ENCODE assay signal across 19 mouse cellular contexts in the genomic region with DNA sequence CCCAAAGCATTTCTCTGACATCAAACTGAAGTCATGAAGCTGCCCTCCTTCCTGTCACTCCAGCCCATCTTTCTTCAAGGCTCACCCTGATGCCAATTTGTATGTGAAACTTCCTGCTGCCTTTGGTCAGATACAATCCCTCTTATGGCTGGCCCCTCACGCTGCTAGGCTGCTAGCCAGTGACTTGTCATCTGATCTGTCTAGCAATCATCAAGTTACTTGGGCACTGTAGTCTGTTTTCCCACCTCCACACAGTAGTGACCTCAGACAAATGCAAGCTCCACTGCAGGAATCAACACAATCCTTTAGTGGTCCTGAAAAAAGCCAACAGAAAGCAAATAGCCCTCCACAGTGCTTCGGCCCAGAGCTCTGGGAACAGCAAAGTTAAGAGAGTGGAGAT. TPM values are rescaled to one million over a fixed set of nuclear protein-coding genes. Genes with fewer than 3 reads are reported as not detected.
A peak's percentile ranks its signal among the peaks of the same experiment; 100 is the strongest.
DNase-seq lines count a peak whose midpoint lies in the region; ATAC-seq and TF ChIP-seq lines count a peak whose summit lies in the region.
"Had no signal": no experiment of that assay in that cellular context is flagged by ENCODE, and none has a peak within 500 bp of the region (broad histone marks: within the 10 kb centered on the region; RNA-seq: fewer than 3 reads in every experiment).

No protein-coding gene starts in this region.

- 0 out of 2 replicates have a peak, but pooled peaks cover 3% of the 10 kb centered on the region for H3K9me3 ChIP-seq in kidney, embryonic 15.5 days (replicated peaks)
- H3K9me3 ChIP-seq: embryonic facial prominence, embryonic 13.5 days; liver, embryonic 15.5 days; midbrain, embryonic 12.5 days had no signal

- 0 out of 2 replicates have a peak, but pooled peaks have one; percentile 58 for ATAC-seq in kidney, embryonic 15.5 days (replicated peaks; ENCODE audit: low FRiP score)
- no peak for ATAC-seq in frontal cortex, adult (ENCODE audit: low TSS enrichment)
- ATAC-seq: hindbrain, postnatal 0 days had no signal

- WGBS in kidney, embryonic 15.5 days: 42% methylated on average over 2 of the region's 2 CpGs

- no peak for TF ChIP-seq CTCF in gastrocnemius, adult 2 months (IDR thresholded peaks at IDR 0.05)

- intact Hi-C loops in gastrocnemius, adult 2 months (cut with DNase I): no loop called here

- H3K4me3 ChIP-seq in gastrocnemius, adult 2 months: no peak overlapping the region
- no peak overlapping the region for H3K4me3 ChIP-seq in kidney, embryonic 15.5 days (replicated peaks)
- no peak overlapping the region for H3K4me3 ChIP-seq in myocyte
- H3K4me3 ChIP-seq: embryonic facial prominence, embryonic 13.5 days; liver, embryonic 15.5 days; midbrain, embryonic 12.5 days had no signal

- H3K27me3 ChIP-seq in kidney, embryonic 15.5 days: no peaks in the 10 kb centered on the region
- no peaks in the 10 kb centered on the region for H3K27me3 ChIP-seq in myocyte (ENCODE audit: control insufficient read depth, insufficient read depth, insufficient read length)
- H3K27me3 ChIP-seq: embryonic facial prominence, embryonic 13.5 days; liver, embryonic 15.5 days; midbrain, embryonic 12.5 days had no signal

- H3ac ChIP-seq in myocyte (ENCODE audit: control insufficient read depth, insufficient read length): no peak overlapping the region

- no peak for TF ChIP-seq POLR2A in myocyte (IDR thresholded peaks at IDR 0.05; ENCODE audit: insufficient read length, low read depth)

- DNase-seq in gastrocnemius, adult 2 months: peak; percentile 35
- DNase-seq in gastrocnemius, adult 8-10 months (ENCODE audit: low spot score in 2 of 2): no peak
- DNase-seq in kidney, adult 18-20 months: no peak
- peak; percentile 61 for DNase-seq in NIH3T3 (ENCODE audit: low read depth)
- no peak for DNase-seq in adrenal gland, adult (ENCODE audit: inconsistent age in 2 of 2, low spot score in 1 of 2)
- DNase-seq: B cell, adult 2 months; cerebellum, adult 2 months; gastrocnemius, postnatal 36 days; heart, postnatal 14 days; kidney, postnatal 14 days; right cerebral cortex, postnatal 25 days had no signal

- peaks cover 24% of the 10 kb centered on the region for H3K36me3 ChIP-seq in kidney, embryonic 15.5 days
- no peaks in the 10 kb centered on the region for H3K36me3 ChIP-seq in myocyte (ENCODE audit: control insufficient read depth, insufficient read depth)

- no peak overlapping the region for H3K27ac ChIP-seq in gastrocnemius, adult 2 months
- H3K27ac ChIP-seq in kidney, embryonic 15.5 days: 0 out of 2 replicates have a peak overlapping the region, but pooled peaks have one; percentile 9
- H3K27ac ChIP-seq: embryonic facial prominence, embryonic 13.5 days; hindbrain, postnatal 0 days; liver, embryonic 15.5 days; macrophage; midbrain, embryonic 12.5 days had no signal

- peaks cover 11% of the 10 kb centered on the region for H3K4me1 ChIP-seq in kidney, embryonic 15.5 days
- H3K4me1 ChIP-seq: liver, embryonic 15.5 days; midbrain, embryonic 12.5 days had no signal

- H3K4me2 ChIP-seq in kidney, embryonic 15.5 days: no peak overlapping the region
- H3K4me2 ChIP-seq in myocyte (ENCODE audit: low read depth): peak overlapping the region; percentile 3
- H3K4me2 ChIP-seq: embryonic facial prominence, embryonic 13.5 days; liver, embryonic 15.5 days; midbrain, embryonic 12.5 days had no signal

- no peaks in the 10 kb centered on the region for H3K79me2 ChIP-seq in myocyte (ENCODE audit: control insufficient read depth, insufficient read depth)

- no peak overlapping the region for H3K9ac ChIP-seq in kidney, embryonic 15.5 days
- H3K9ac ChIP-seq: embryonic facial prominence, embryonic 13.5 days; liver, embryonic 15.5 days; midbrain, embryonic 12.5 days had no signal

TF ChIP-seq in myocyte, 11 proteins besides CTCF, POLR2A, EP300 and RAD21:
- no peak for TF ChIP-seq CEBPB (IDR thresholded peaks at IDR 0.05; ENCODE audit: insufficient read depth, poor library complexity, severe bottlenecking)
- TF ChIP-seq MYOG (IDR thresholded peaks at IDR 0.05; ENCODE audit: control insufficient read depth in 1 of 3, insufficient read depth in 1 of 3, insufficient read length in 2 of 3, low read depth in 2 of 3): no peak
- no peak for TF ChIP-seq USF1 (IDR thresholded peaks at IDR 0.05; ENCODE audit: low read depth)
- no peak for TF ChIP-seq SRF (IDR thresholded peaks at IDR 0.05; ENCODE audit: control insufficient read depth, insufficient read length, low read depth)
- TF ChIP-seq MYOD1 (IDR thresholded peaks at IDR 0.05; ENCODE audit: control insufficient read depth in 1 of 3, insufficient read length in 2 of 3, low read depth in 2 of 3): no peak
- no peak for TF ChIP-seq TCF12 (IDR thresholded peaks at IDR 0.05; ENCODE audit: insufficient read depth, poor library complexity, severe bottlenecking)
- no peak for TF ChIP-seq REST (IDR thresholded peaks at IDR 0.05; ENCODE audit: insufficient read depth, insufficient read length)
- no peak for TF ChIP-seq POLR2AphosphoS2 (IDR thresholded peaks at IDR 0.05; ENCODE audit: insufficient read length, low read depth)
- no peak for TF ChIP-seq TCF3 (IDR thresholded peaks at IDR 0.05; ENCODE audit: insufficient read length, low read depth)
- no peak for TF ChIP-seq E2F4 (IDR thresholded peaks at IDR 0.05; ENCODE audit: insufficient read depth)
- no peak for TF ChIP-seq MAX (IDR thresholded peaks at IDR 0.05; ENCODE audit: low read depth)

RNA-seq across cellular contexts. Expression of gene Uxs1, which starts 46.4 kb away (rescaled TPM):
- 1 to 10 TPM; 9.2 to 10.0 TPM for total RNA-seq in gastrocnemius, adult 2 months (2021)
- 10 to 100 TPM in 3 of 4 experiments, 1 to 10 TPM in 1; 9.8 to 12.3 (median 10.8) TPM for total RNA-seq in gastrocnemius, adult 8-10 months (2022)
- polyA plus RNA-seq in kidney, embryonic 15.5 days (2015; fragmentation: Nextera tagmentation; extraction: Ambion mirVana): 26.4 and 28.0 TPM in 2 replicates
- 27.4 TPM for polyA plus RNA-seq in myocyte (2012; fragmentation: generic; extraction: Trizol)

RNA-seq across cellular contexts. Expression of gene 1500015O10Rik, which starts 50.8 kb away (rescaled TPM):
- total RNA-seq in gastrocnemius, adult 2 months (2021): 1 to 10 TPM; 2.7 to 9.3 TPM
- total RNA-seq in gastrocnemius, adult 8-10 months (2022): 1 to 10 TPM in 2 of 4 experiments, under 1 TPM in 2; 0.36 to 6.5 (median 1.5) TPM
- 8.4 and 10.6 TPM in 2 replicates for polyA plus RNA-seq in kidney, embryonic 15.5 days (2015; fragmentation: Nextera tagmentation; extraction: Ambion mirVana)
- polyA plus RNA-seq in myocyte (2012; fragmentation: generic; extraction: Trizol): 7.2 TPM
- polyA plus RNA-seq: macrophage had no signal

Comparison
In these comparisons a context has a peak if more than half of its experiments do, and no peak if none do; other contexts are left out.
1. DNase-seq: peak in gastrocnemius, adult 2 months (single experiment) and NIH3T3 (single experiment); none in gastrocnemius, adult 8-10 months (0 of 2), kidney, adult 18-20 months (single experiment) and adrenal gland, adult (0 of 2).